Mouse (Mus musculus) embryonic facial prominence, embryonic 15.5 days (tissue): Measurements from ENCODE around the gene Slc24a2. TPM values are rescaled to one million over a fixed set of nuclear protein-coding genes. Genes with fewer than 3 reads are reported as not detected.

Experiments
- ATAC-seq: fragments of 200-750 bp; cut with Nextera tagmentation; 2 replicates; pipeline ENCODE4 v1.8.0; 2017; ENCODE audit warnings: low read depth, moderate TSS enrichment; ENCODE audit not compliant: insufficient number of reproducible peaks, low FRiP score, low TSS enrichment
- H3K27ac ChIP-seq: fragments of 300-500 bp; sonication (generic); replicated peaks from 2 replicates; pipeline ENCODE4 v1.5.1; 2015; ENCODE audit warnings: mild to moderate bottlenecking, inconsistent platforms
- H3K27me3 ChIP-seq: fragments of 300-500 bp; sonication (generic); 2 replicates; pipeline ENCODE4 v1.6.1; 2015; ENCODE audit warnings: inconsistent platforms
- H3K36me3 ChIP-seq: fragments of 300-500 bp; sonication (generic); 2 replicates; pipeline ENCODE4 v1.6.1; 2015; ENCODE audit warnings: mild to moderate bottlenecking, inconsistent platforms
- H3K4me1 ChIP-seq: fragments of 300-500 bp; sonication (generic); 2 replicates; pipeline ENCODE4 v1.6.1; 2015; ENCODE audit warnings: inconsistent platforms
- H3K4me2 ChIP-seq: fragments of 300-500 bp; sonication (generic); replicated peaks from 2 replicates; pipeline ENCODE4 v1.6.1; 2015; ENCODE audit warnings: mild to moderate bottlenecking, inconsistent platforms
- H3K4me3 ChIP-seq: fragments of 300-500 bp; sonication (generic); replicated peaks from 2 replicates; pipeline ENCODE4 v1.5.1; 2015; ENCODE audit warnings: mild to moderate bottlenecking, inconsistent platforms
- H3K9ac ChIP-seq: fragments of 300-500 bp; sonication (generic); 2 replicates; pipeline ENCODE4 v1.6.1; 2015; ENCODE audit warnings: inconsistent platforms
- H3K9me3 ChIP-seq: fragments of 300-500 bp; sonication (generic); replicated peaks from 2 replicates; pipeline ENCODE4 v1.6.1; 2016; ENCODE audit warnings: inconsistent platforms
- WGBS: fragments of 180-500 bp; shearing (Covaris S2); methylation state at CpG from one replicate; pipeline ENCODE4 v1.1.7; 2015; 5-methylcytosine and 5-hydroxymethylcytosine counted together
- polyA plus RNA-seq: library from polyadenylated mRNA; unstranded; fragments of >200 nt; fragmentation: Nextera tagmentation; extraction: Ambion mirVana; gene quantifications from 2 replicates; pipeline ENCODE4 v1.2.1, GENCODE M21; 2015

Gene Slc24a2
- polyA plus RNA-seq, 1 experiment from 2014 or later: 1.3 TPM

GRCm38 (mm10) chr4:87075761-87076160 lies 154.5 kb downstream of the Slc24a2 start:
- no peak overlapping the region for H3K4me3 ChIP-seq
- H3K9me3 ChIP-seq: no peaks in the 10 kb centered on the region
- H3K4me1 ChIP-seq: no peaks in the 10 kb centered on the region
- no peak overlapping the region for H3K4me2 ChIP-seq
- H3K27me3 ChIP-seq: no peaks in the 10 kb centered on the region
- WGBS: 31% methylated on average over 3 of the region's 3 CpGs
- ATAC-seq: no peak
- no peak overlapping the region for H3K9ac ChIP-seq
- no peak overlapping the region for H3K27ac ChIP-seq
- H3K36me3 ChIP-seq: no peaks in the 10 kb centered on the region

DNA sequence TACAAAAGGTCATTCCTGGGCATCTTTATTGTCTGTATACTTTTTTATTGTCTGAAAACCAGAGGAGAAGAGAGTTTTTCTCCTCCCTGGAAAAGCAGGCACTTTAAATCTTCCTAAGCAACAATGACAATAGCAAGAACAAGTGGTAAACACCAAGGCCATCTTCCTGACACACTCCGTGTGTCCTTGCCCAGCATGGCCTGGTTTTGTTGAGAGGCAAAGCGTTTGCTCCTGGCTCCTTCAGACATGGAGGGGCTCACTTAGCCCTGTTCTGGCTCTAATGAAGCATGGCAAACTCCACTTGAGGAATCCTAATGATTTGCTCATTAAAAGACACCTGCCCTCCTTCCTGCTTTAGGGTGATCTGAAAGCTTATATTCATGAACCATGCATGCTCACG lies 162.2 kb downstream of the Slc24a2 start:
- no peak for ATAC-seq
- no peaks in the 10 kb centered on the region for H3K27me3 ChIP-seq
- no peak overlapping the region for H3K4me3 ChIP-seq
- no peaks in the 10 kb centered on the region for H3K36me3 ChIP-seq
- 70% methylated on average over 3 of the region's 3 CpGs for WGBS
- H3K4me2 ChIP-seq: no peak overlapping the region
- H3K9me3 ChIP-seq: no peaks in the 10 kb centered on the region
- no peak overlapping the region for H3K9ac ChIP-seq
- H3K4me1 ChIP-seq: no peaks in the 10 kb centered on the region
- H3K27ac ChIP-seq: no peak overlapping the region

DNA sequence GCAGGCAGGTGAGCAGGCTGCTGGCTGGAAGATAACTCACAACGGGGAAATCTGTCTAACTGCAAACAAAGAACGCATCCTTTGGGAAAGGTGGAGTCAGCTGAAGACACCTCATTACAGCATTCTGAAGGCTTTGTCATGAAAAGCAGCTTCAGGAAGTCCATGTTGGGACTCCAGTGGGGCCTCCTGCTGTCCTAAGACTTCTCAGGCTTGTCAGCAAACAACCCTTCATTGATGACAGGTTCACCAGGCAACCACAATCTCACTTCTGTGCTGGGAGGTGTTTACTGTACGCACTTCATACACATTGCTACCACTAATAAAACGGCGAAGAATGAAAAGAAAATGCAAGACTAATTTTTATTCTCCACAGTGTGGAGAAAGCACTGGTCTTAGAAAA lies 165.1 kb downstream of the Slc24a2 start:
- H3K36me3 ChIP-seq: no peaks in the 10 kb centered on the region
- H3K4me3 ChIP-seq: no peak overlapping the region
- WGBS: 79% methylated on average over 5 of the region's 5 CpGs
- H3K9ac ChIP-seq: no peak overlapping the region
- H3K27ac ChIP-seq: no peak overlapping the region
- no peaks in the 10 kb centered on the region for H3K27me3 ChIP-seq
- H3K4me1 ChIP-seq: no peaks in the 10 kb centered on the region
- no peak overlapping the region for H3K4me2 ChIP-seq
- no peak for ATAC-seq
- no peaks in the 10 kb centered on the region for H3K9me3 ChIP-seq

- Histone ChIP-seq H3K4me2 (no peak overlapping the region), H3K4me1 (no peaks in the 10 kb centered on the region), H3K9me3 (no peaks in the 10 kb centered on the region), H3K9ac (no peak overlapping the region), H3K27me3 (no peaks in the 10 kb centered on the region), H3K27ac (no peak overlapping the region), H3K4me3 (no peak overlapping the region), H3K36me3 (no peaks in the 10 kb centered on the region)
- no peak for ATAC-seq
- 87% methylated on average over 2 of the region's 2 CpGs for WGBS
Measured at GRCm38 (mm10) chr4:87064561-87064960, 165.7 kb downstream of the Slc24a2 start.

DNA sequence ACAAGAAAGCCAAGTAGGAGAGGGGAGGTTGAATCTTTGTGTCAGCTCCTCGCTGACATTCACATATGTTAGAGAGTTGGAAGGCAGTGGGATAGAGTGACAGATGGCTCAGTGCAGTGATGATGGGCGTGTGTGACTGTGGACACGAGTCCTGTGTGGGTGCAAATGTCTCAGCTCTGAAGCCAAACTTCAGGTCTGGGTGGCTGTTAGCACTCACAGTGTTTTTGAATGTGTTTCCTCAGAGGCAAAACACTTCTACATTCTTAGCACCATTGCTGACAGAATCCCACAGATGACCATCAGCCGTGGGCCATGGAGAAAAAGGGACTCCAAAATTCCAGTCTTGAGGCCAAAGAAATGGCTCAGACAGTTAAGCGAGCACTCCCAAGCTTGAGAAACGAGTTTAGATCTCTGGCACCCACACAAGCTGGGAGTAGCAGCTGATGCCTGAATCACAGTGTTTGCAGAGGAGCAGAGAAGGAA lies 167.5 kb downstream of the Slc24a2 start:
- H3K36me3 ChIP-seq: no peaks in the 10 kb centered on the region
- no peaks in the 10 kb centered on the region for H3K27me3 ChIP-seq
- no peak overlapping the region for H3K4me2 ChIP-seq
- H3K4me1 ChIP-seq: no peaks in the 10 kb centered on the region
- no peak overlapping the region for H3K4me3 ChIP-seq
- 64% methylated on average over 6 of the region's 6 CpGs for WGBS
- no peak for ATAC-seq
- H3K9ac ChIP-seq: no peak overlapping the region
- no peak overlapping the region for H3K27ac ChIP-seq
- H3K9me3 ChIP-seq: no peaks in the 10 kb centered on the region

DNA sequence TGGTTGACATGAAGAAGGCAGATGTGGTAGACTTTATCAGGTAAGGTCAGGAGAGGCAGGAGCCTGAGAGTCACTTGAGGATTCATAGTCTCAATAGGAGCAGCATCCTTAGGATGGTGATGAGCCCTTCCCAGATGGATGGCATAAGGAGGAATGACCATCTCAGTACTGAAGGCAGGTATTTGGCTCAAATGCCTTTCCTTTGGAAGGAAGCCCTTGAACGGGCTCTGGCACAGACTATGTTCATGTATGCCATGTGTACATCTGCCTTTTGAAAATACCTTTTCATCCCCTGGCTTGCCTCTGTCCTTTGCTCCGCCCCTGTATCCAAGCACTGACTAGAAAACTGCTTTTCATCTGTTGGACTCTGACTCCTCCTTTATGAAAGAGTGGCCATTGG lies 168.6 kb downstream of the Slc24a2 start:
- no peak for ATAC-seq
- Histone ChIP-seq H3K4me2 (no peak overlapping the region), H3K9ac (no peak overlapping the region), H3K4me1 (no peaks in the 10 kb centered on the region), H3K27me3 (no peaks in the 10 kb centered on the region), H3K27ac (no peak overlapping the region), H3K9me3 (no peaks in the 10 kb centered on the region), H3K36me3 (no peaks in the 10 kb centered on the region), H3K4me3 (no peak overlapping the region)
- 78% methylated on average over 2 of the region's 2 CpGs for WGBS

- Histone ChIP-seq H3K27me3 (no peaks in the 10 kb centered on the region), H3K27ac (no peak overlapping the region), H3K9me3 (no peaks in the 10 kb centered on the region), H3K9ac (no peak overlapping the region), H3K36me3 (no peaks in the 10 kb centered on the region), H3K4me1 (no peaks in the 10 kb centered on the region), H3K4me3 (no peak overlapping the region), H3K4me2 (no peak overlapping the region)
- 0 out of 2 replicates have a peak, but pooled peaks have one; percentile 11 for ATAC-seq
- WGBS: 60% methylated on average over 3 of the region's 3 CpGs
Measured at GRCm38 (mm10) chr4:87057572-87057971, 172.7 kb downstream of the Slc24a2 start.

DNA sequence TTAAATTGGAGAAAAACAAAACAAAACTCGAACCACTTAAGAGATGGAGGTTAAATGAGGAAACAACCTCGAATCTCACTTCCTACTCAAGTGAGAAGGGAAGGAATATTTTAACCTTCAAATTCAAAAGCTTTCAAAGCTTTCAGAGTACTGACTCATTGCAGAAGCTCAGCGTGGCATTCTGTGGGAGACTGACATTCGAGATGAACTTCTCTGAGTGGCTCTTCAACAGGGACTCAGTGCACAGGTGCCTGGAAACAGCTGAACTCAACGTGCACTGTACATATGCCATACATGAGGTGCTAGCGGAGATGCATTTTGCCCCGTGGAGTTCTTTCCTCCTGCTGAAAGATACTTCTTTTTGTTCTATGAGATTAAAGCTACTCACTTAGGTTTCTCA lies 174.5 kb downstream of the Slc24a2 start:
- H3K4me2 ChIP-seq: no peak overlapping the region
- ATAC-seq: no peak

GRCm38 (mm10) chr4:87052881-87053280 lies 177.4 kb downstream of the Slc24a2 start:
- Histone ChIP-seq H3K9ac (no peak overlapping the region), H3K36me3 (no peaks in the 10 kb centered on the region), H3K4me3 (no peak overlapping the region), H3K27me3 (no peaks in the 10 kb centered on the region), H3K4me2 (no peak overlapping the region), H3K9me3 (no peaks in the 10 kb centered on the region), H3K27ac (no peak overlapping the region), H3K4me1 (no peaks in the 10 kb centered on the region)
- 94% methylated on average over 5 of the region's 5 CpGs for WGBS
- ATAC-seq: no peak

More for the DNA sequence above, 174.5 kb downstream of the Slc24a2 start:
- Histone ChIP-seq H3K9ac (no peak overlapping the region), H3K36me3 (no peaks in the 10 kb centered on the region), H3K9me3 (no peaks in the 10 kb centered on the region), H3K27me3 (no peaks in the 10 kb centered on the region), H3K4me3 (no peak overlapping the region), H3K4me1 (no peaks in the 10 kb centered on the region), H3K27ac (no peak overlapping the region)
- WGBS: 67% methylated on average over 7 of the region's 7 CpGs

- Histone ChIP-seq H3K4me1 (no peaks in the 10 kb centered on the region), H3K4me2 (no peak overlapping the region), H3K36me3 (no peaks in the 10 kb centered on the region), H3K9me3 (no peaks in the 10 kb centered on the region), H3K27me3 (no peaks in the 10 kb centered on the region), H3K4me3 (no peak overlapping the region), H3K9ac (no peak overlapping the region), H3K27ac (no peak overlapping the region)
- ATAC-seq: no peak
- WGBS: 61% methylated on average over 3 of the region's 3 CpGs
Measured at GRCm38 (mm10) chr4:87049061-87049460, 181.2 kb downstream of the Slc24a2 start.

DNA sequence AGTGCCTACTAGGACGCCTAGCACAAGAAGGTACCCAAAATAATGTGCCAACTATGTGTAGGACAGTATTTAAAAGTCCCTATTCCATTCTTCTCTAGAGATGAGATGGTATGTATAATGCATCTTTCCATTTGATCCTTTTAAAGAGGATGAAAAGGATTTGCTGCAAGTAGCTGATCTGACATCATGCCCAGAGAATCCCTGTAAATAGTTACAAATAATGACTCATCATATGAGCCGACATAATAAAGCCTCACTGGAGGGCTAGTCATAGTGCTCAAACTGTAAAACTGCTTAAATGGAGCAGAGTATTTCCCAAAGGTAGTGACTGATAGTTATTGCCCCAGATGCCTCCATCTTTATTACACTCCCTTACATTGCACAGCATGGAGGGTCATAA lies 183.1 kb downstream of the Slc24a2 start:
- H3K4me3 ChIP-seq: no peak overlapping the region
- WGBS: 71% methylated on average over 2 of the region's 2 CpGs
- no peaks in the 10 kb centered on the region for H3K27me3 ChIP-seq
- no peaks in the 10 kb centered on the region for H3K9me3 ChIP-seq
- H3K27ac ChIP-seq: no peak overlapping the region
- H3K4me2 ChIP-seq: no peak overlapping the region
- H3K9ac ChIP-seq: no peak overlapping the region
- H3K4me1 ChIP-seq: no peaks in the 10 kb centered on the region
- no peak for ATAC-seq
- H3K36me3 ChIP-seq: no peaks in the 10 kb centered on the region

DNA sequence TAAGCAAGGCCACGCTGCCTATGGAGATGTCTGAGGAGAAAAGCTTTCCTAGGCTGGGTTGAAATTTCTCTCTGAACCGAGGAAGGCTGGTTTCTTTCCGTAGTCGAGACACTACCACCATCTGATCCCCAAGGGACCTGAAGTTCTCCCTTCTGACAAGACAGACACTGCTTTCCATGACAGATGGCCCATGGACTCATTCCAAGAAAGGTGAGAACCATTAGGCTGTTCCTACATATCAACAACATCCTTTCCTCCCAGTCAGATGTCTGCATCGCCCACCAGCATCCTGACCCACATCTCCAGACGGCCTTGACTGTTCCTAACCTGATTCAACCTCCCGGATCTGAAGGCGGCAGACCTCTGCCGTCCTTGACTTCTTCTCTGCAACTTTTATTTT lies 187.0 kb downstream of the Slc24a2 start:
- Histone ChIP-seq H3K4me2 (no peak overlapping the region), H3K27ac (no peak overlapping the region), H3K36me3 (no peaks in the 10 kb centered on the region), H3K9me3 (no peaks in the 10 kb centered on the region), H3K4me3 (no peak overlapping the region), H3K27me3 (no peaks in the 10 kb centered on the region), H3K4me1 (peaks cover 11% of the 10 kb centered on the region), H3K9ac (no peak overlapping the region)
- WGBS: 89% methylated on average over 9 of the region's 9 CpGs
- ATAC-seq: no peak
